In genomic region chr3:96813106-96813505, GRCm38 (mm10) we compare ENCODE assay signal across 9 mouse cellular contexts. TPM values are rescaled to one million over a fixed set of nuclear protein-coding genes. Genes with fewer than 3 reads are reported as not detected.
DNase-seq lines count a peak whose midpoint lies in the region; ATAC-seq and TF ChIP-seq lines count a peak whose summit lies in the region.
"Had no signal": no experiment of that assay in that cellular context is flagged by ENCODE, and none has a peak within 500 bp of the region (broad histone marks: within the 10 kb centered on the region; RNA-seq: fewer than 3 reads in every experiment).

No protein-coding gene starts in this region.

- intact Hi-C loops in heart, postnatal 14 days (cut with DNase I) = loop anchor here (5.0 kb wide), 1 partner anchor 86 kb away; the partner anchor contains the start of genes Polr3c and Rnf115

- WGBS in lung, embryonic 16.5 days = 8% methylated on average over 9 of the region's 9 CpGs
- WGBS in stomach, embryonic 15.5 days = 13% methylated on average over 9 of the region's 9 CpGs

- peak overlapping the region; percentile 42 for H3K4me2 ChIP-seq in lung, embryonic 16.5 days (ENCODE audit: low read depth, low read length)
- H3K4me2 ChIP-seq in stomach, embryonic 15.5 days = peak overlapping the region; percentile 36

- H3K27ac ChIP-seq in ES-Bruce4 (ENCODE audit: insufficient read depth, low read length) = no peak overlapping the region
- H3K27ac ChIP-seq in layer of hippocampus, adult 2 months = no peak overlapping the region
- H3K27ac ChIP-seq in lung, embryonic 16.5 days (ENCODE audit: low read length) = no peak overlapping the region
- no peak overlapping the region for H3K27ac ChIP-seq in stomach, embryonic 15.5 days

- no peak for TF ChIP-seq POLR2A in ES-Bruce4 (IDR thresholded peaks at IDR 0.05; ENCODE audit: insufficient read depth, low read length)

- no peaks in the 10 kb centered on the region for H3K27me3 ChIP-seq in ES-Bruce4 (ENCODE audit: control insufficient read depth, insufficient read depth, low read length, poor library complexity, severe bottlenecking)
- H3K27me3 ChIP-seq in lung, embryonic 16.5 days (ENCODE audit: control insufficient read depth, insufficient read depth, low read depth, low read length) = 0 out of 2 replicates have a peak, but pooled peaks cover 2% of the 10 kb centered on the region
- no peaks in the 10 kb centered on the region for H3K27me3 ChIP-seq in stomach, embryonic 15.5 days (replicated peaks)

- no peaks in the 10 kb centered on the region for H3K36me3 ChIP-seq in ES-Bruce4 (ENCODE audit: control insufficient read depth, insufficient read depth, low read length, poor library complexity, severe bottlenecking)
- no peaks in the 10 kb centered on the region for H3K36me3 ChIP-seq in lung, embryonic 16.5 days (ENCODE audit: control insufficient read depth, insufficient read depth, low read length)
- no peaks in the 10 kb centered on the region for H3K36me3 ChIP-seq in stomach, embryonic 15.5 days

- TF ChIP-seq CTCF in ES-Bruce4 (IDR thresholded peaks at IDR 0.05; ENCODE audit: low read depth, low read length) = peak; percentile 42
- peak; percentile 13; the same call in 1 of the 2 replicates for TF ChIP-seq CTCF in layer of hippocampus, adult 2 months (conservative IDR thresholded peaks at IDR 0.05)

- no peak for TF ChIP-seq EP300 in ES-Bruce4 (IDR thresholded peaks at IDR 0.05; ENCODE audit: insufficient read depth, low read depth, low read length)

- H3K4me3 ChIP-seq in ES-Bruce4 (ENCODE audit: low read depth, low read length) = no peak overlapping the region
- peak overlapping the region; percentile 41 for H3K4me3 ChIP-seq in layer of hippocampus, adult 2 months
- no peak overlapping the region for H3K4me3 ChIP-seq in lung, embryonic 16.5 days (ENCODE audit: low read length)
- H3K4me3 ChIP-seq in stomach, embryonic 15.5 days (replicated peaks) = no peak overlapping the region

- peaks cover 2% of the 10 kb centered on the region for H3K4me1 ChIP-seq in ES-Bruce4 (ENCODE audit: control insufficient read depth, insufficient read depth, low read length)
- peaks cover 12% of the 10 kb centered on the region for H3K4me1 ChIP-seq in lung, embryonic 16.5 days (replicated peaks; ENCODE audit: control insufficient read depth, insufficient read depth, low read length)
- H3K4me1 ChIP-seq in stomach, embryonic 15.5 days = peaks cover 6% of the 10 kb centered on the region

- H3K9me3 ChIP-seq in ES-Bruce4 (replicated peaks; ENCODE audit: control insufficient read depth, insufficient read depth, low read length, poor library complexity, severe bottlenecking) = no peaks in the 10 kb centered on the region
- 0 out of 2 replicates have a peak, but pooled peaks cover 4% of the 10 kb centered on the region for H3K9me3 ChIP-seq in lung, embryonic 16.5 days (ENCODE audit: control insufficient read depth, low read length)
- H3K9me3 ChIP-seq in stomach, embryonic 15.5 days = no peaks in the 10 kb centered on the region

- DNase-seq in cerebellum, adult 11 months = peak; percentile 5
- DNase-seq in embryo, embryonic 10 days (ENCODE audit: low spot score) = peak; percentile 68
- peak; percentile 25 to 51 for DNase-seq in heart, postnatal 14 days
- peak; percentile 27 to 34 for DNase-seq in layer of hippocampus, adult 2 months (ENCODE audit: low spot score in 2 of 2)

- no peak for ATAC-seq in cerebellum, adult (ENCODE audit: insufficient number of reproducible peaks, low FRiP score, low TSS enrichment)
- ATAC-seq in lung, embryonic 16.5 days (ENCODE audit: low read depth) = peak; percentile 79
- no peak; the same call in 1 of the 2 replicates for ATAC-seq in stomach, embryonic 15.5 days (ENCODE audit: insufficient read depth, low FRiP score, low read depth)

- H3K9ac ChIP-seq in ES-Bruce4 (ENCODE audit: low read depth, poor library complexity, severe bottlenecking) = no peak overlapping the region
- H3K9ac ChIP-seq in lung, embryonic 16.5 days (ENCODE audit: low read length) = no peak overlapping the region
- H3K9ac ChIP-seq in stomach, embryonic 15.5 days = no peak overlapping the region

RNA-seq across cellular contexts. Expression of gene Pdzk1, which starts 16.0 kb away (rescaled TPM):
- polyA plus RNA-seq in ES-Bruce4 (2011; ENCODE audit: insufficient read depth, insufficient read length, low read depth, missing spikeins) = 2.4 and 3.2 TPM in 2 replicates
- under 1 TPM in 1 of 2 experiments, not detected in 1; 0.12 TPM for total RNA-seq in heart, postnatal 14 days (2021)
- under 1 TPM in 1 of 2 experiments, not detected in 1; 0.33 TPM for total RNA-seq in layer of hippocampus, adult 2 months (2021)
- polyA plus RNA-seq in lung, embryonic 16.5 days (2015; fragmentation: Nextera tagmentation; extraction: Ambion mirVana) = 0.64 TPM in 1 of 2 replicates, not detected in the other
- 2.6 and 3.5 TPM in 2 replicates for polyA plus RNA-seq in stomach, embryonic 15.5 days (2015; fragmentation: Nextera tagmentation; extraction: Ambion mirVana)

RNA-seq across cellular contexts. Expression of gene Cd160, which starts 16.0 kb away (rescaled TPM):
- not detected in 2 replicates for polyA plus RNA-seq in ES-Bruce4 (2011; ENCODE audit: insufficient read depth, insufficient read length, low read depth, missing spikeins)
- not detected for total RNA-seq in heart, postnatal 14 days (2021)
- total RNA-seq in layer of hippocampus, adult 2 months (2021) = not detected
- 0.40 and 1.8 TPM in 2 replicates for polyA plus RNA-seq in lung, embryonic 16.5 days (2015; fragmentation: Nextera tagmentation; extraction: Ambion mirVana)
- 0.19 and 0.46 TPM in 2 replicates for polyA plus RNA-seq in stomach, embryonic 15.5 days (2015; fragmentation: Nextera tagmentation; extraction: Ambion mirVana)
- total RNA-seq: left cerebral cortex, postnatal 25 days had no signal

Comparison
In these comparisons a context has a peak if more than half of its experiments do, and no peak if none do; other contexts are left out.
1. DNase-seq: peak in every context shown above with its lines; median percentile 68 in embryo, embryonic 10 days; 38 in heart, postnatal 14 days; 30 in layer of hippocampus, adult 2 months; 5 in cerebellum, adult 11 months.